Mouse (Mus musculus) heart, postnatal 4 days (tissue): ENCODE data around the gene Fam241a. TPM values are rescaled to one million over a fixed set of nuclear protein-coding genes. Genes with fewer than 3 reads are reported as not detected.

Experiments
- DNase-seq: peaks from one replicate; pipeline ENCODE4 v3.0.0; 2021
- total RNA-seq, 2 experiments: library from RNA; stranded (reverse); gene quantifications; 2 replicates each; pipeline ENCODE4 v1.2.3; 2021

Fam241a gene
- total RNA-seq = 10 to 100 TPM in 1 of 2 experiments, 1 to 10 TPM in 1; 9.4 to 11.7 TPM

DNA sequence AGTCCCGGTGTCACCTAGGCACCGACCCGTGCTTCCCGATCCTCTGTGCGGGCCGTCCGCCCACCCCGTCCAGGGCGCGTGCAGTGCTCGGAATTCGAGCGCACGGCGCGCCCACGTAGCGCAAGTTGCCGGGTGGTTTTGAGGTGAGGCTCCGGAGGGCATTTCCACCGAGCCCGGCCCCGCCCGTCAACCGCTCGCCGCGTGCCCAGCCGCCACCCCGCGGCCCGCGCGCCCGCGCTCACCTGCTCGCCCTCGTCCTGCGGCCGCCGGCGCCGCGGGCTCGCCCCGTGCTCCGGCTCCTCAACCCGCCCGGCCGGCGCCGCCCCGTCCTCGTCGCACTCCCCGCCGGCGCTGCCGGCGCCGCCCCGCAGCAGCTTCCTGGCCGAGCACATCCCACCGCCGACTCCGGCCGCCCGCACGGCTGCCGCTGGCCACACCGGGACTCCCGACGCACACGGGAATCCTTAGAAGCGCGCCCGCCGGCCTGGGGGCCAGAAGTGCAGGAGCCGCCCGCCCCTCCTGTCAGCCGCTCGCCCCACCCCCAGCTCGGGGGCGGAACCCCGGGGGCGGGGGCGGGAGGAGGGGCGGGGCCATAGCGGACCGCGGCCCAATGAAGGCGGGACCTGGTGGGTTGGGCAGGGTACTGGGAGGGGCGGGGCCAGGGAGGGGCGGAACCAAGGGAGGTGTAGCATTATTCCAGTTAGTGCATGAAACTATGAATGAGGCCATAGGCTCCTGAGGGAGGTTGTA is at the start of gene Fam241a:
Gene Fam241a, minus strand, starts transcription at position 533 of the 750 bp plus-strand sequence.
- DNase-seq = peak; percentile 91

DNA sequence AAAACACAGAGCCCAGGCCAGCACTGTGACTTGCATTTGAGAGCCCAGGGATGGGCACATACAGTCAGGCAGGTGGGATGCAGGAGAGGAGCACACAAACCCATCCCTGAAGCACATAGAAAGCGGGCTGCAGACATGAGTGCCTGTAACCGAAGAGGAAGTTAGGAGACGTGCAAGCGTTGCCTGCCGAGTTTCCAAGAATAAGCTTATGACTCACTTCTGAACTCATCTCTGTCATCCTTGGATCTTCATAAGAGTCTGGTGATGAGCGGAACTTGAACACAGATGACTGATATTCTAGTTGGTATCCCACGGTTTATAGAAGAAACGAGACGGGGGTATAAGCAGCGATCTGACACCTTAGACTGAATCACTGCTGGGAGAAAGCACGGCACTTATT is 36.3 kb upstream of the Fam241a start:
- DNase-seq = no peak

DNA sequence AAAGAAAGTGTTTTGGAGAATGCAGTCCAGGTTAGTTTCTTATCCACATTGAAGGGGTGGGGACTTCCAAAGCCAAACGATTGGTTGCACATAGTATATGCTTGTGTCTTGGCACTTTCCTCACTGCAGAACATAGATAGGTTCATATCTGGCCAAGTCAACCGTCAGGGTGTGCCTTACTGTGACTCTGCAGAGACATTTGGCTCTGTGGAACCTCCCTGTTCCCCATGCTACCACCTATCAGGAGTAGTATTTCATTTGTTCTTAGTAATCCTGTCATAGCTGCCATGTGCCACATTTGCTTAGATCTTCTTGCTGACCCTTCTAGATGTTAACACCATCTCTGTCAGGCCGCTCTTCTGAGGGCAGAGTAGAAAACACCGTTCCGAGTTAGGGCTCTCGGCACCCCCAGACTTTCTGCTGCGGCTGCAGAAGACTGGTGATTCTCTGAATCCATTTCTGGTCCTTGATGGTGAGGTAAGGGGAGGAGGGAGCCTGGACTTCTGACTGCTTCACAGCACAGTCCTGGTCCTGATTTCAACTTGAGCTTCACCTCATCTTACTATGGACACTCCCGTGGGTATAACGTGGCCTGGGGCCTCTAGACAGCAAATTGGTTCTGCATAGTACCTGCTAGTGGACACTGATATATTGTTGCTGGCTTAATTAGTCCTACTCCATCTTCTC is 34.3 kb upstream of the Fam241a start:
- no peak for DNase-seq

DNA sequence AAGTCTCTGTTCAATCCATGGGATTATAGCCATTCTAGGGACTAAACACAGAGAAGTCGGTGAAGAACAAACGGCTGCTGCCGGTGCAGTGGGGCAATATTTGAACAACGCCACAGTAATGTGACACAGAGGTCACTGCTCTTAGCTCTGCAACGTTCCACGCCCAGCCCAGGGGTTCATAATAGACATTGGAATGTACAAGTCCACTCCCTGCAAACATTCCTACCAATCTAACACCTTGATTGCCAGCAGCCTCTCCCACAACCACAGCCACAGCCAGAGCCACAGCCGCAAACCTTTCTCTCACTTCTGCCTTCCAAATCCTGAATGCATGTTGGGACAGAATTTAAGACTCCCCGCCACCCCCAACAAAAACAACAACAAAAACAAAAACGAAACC is 33.8 kb upstream of the Fam241a start:
- DNase-seq = peak; percentile 48

DNA sequence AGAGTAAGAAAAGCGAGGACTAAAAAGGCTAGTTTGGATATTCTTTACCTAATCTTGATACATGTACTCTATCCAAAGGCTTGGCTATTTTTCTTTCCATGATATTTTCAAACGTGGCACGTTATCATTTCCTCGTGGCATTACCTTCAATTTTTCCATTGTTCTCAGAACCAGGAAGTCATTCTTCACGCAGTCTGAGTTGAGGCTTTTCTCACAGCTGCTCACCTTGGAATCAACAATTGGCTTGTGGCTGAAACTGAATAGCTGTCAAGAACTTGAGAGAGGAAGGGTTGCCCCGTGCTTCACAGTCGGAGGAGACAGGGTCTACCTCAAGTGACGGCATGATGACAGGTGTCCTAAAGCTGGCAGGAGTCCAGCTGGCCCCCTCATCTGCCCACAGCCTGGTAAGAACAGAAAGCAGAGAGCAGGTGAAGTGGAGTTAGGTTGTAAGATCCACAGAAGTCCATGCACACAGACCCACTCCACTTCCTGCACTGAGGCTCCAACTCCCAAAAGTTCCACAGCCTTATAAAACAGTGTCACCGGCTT is 30.6 kb upstream of the Fam241a start:
- DNase-seq = no peak

DNA sequence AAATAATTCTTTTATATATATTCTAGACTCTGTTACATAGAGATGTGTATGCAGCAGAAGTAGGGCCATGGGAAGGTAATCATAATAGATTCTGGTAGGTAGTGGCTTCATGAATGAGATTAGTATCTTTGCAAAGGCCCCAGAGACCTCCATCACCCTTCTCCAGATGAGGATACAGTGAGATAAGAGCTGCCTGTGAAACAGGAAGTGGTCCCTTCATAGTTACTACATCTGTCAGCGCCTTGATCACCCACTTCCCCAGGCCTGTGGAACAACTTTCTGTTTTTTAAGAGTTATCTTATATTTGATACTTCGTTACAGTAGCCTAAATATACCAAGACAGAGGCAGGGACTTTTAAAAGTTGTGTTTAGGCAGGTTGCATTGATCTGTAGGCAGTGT is 28.3 kb upstream of the Fam241a start:
- DNase-seq = no peak

DNA sequence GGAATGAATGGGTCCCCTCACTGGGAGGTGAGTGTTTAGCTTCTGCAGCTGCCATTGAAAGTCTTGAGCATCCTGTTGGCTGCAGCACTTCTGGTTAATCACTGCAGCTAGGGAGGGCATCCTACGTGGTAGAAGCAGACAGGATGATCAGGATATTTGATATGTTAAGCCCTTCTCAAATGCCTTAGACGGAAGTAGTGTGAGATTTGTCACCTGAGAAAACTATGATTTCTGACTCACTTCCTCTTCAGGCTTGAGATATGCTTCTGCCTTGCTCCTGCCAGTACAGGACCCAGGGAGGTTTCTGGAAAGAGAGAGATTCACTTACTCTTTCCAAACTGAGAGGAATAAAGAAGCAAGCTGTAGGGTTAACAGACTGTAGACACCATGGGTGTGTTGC is 27.1 kb upstream of the Fam241a start:
- no peak for DNase-seq

DNA sequence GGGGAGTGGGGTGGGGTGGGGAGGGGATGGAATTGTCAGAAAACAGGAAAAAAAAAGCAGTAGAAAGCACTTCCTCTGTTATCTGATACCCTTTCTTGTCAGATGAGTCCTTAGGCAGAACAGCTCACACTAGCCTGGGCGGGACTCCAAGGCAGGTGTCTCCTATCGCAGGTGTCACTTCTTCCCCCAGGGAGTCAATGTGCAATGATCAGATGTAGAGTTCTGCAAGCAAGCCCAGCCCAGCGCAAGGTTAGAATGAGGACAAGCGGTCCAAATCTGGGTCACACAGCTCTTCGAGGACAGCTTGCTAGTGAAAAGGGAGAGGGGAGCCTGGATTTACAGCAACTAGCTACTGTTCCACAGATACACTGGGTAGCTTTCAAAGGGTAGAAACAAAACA is 26.0 kb upstream of the Fam241a start:
- DNase-seq = no peak

GRCm38 (mm10) chr3:127917999-127918661 is 22.0 kb upstream of the Fam241a start:
- no peak for DNase-seq

- no peak for DNase-seq
Observed at GRCm38 (mm10) chr3:127917549-127917948, 21.4 kb upstream of the Fam241a start.

DNA sequence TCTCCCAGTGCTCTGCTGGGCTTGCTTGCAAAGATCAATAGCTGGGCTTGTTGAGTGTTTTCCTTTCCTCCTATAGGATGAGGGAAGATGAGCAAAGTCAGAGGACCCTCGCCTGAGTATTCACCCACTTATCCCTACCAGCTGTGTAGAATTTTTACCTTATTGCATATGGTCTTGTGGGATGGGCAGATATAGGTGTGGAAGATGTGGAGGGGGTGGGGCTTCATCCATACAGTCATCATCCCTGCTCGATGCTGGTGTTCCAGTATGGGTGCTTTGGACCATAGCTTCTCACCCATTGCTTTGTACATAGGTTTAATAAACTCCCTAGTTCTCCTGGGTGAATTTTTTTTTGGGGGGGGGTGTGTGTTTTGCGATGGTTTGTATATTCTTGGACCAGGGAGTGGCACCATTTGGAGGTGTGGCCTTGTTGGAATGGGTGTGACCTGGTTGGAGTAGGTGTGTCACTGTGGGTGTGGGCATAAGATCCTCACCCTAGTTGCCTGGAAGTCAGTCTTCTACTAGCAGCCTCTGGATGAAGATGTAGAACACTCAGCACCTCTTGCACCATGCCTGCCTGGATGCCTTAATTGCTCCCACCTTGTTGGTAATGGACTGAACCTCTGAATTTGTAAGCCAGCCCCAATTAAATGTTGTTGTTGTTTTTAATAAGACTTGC is 19.7 kb upstream of the Fam241a start:
- DNase-seq = no peak

DNA sequence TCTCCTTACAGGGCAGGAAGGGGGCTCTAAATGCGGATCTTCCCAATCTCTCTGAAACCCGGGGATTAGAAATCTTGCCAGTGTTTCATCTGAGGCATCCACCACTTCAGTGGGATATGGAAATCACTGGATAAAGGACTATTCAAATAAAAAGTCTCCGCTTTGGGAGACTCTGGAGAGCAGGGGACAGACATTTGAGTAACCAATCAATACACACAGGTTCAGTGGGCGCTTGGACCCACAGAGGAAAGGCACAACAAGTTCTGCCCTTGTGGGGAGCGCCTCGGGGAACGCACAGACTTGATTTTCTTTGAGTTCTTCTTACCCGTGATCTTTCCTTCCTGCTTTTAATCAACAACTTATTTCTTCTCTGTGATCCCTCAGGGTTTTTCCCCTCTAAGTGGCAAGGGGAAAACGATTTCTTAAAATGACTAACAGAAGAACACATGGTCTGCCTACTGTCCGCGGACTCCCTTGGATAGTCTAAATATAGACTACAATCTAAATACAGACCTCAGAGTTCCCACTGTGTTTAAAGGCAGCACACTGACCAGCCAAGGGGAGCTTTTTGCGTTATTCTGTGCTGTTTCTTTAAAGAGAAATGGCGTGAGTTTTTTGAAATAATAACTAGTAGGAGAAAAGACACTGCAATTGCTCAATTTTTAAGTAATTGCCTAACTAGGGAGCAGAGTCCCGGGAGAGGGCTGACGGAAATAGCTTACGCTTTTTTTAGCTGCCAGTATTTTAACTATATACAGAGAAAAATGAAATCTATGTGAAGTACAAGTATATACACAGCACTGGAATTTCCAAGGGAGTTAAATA is 18.0 kb upstream of the Fam241a start:
- DNase-seq = peak; percentile 19

- no peak for DNase-seq
Observed at GRCm38 (mm10) chr3:127909941-127910340, 13.8 kb upstream of the Fam241a start.

DNA sequence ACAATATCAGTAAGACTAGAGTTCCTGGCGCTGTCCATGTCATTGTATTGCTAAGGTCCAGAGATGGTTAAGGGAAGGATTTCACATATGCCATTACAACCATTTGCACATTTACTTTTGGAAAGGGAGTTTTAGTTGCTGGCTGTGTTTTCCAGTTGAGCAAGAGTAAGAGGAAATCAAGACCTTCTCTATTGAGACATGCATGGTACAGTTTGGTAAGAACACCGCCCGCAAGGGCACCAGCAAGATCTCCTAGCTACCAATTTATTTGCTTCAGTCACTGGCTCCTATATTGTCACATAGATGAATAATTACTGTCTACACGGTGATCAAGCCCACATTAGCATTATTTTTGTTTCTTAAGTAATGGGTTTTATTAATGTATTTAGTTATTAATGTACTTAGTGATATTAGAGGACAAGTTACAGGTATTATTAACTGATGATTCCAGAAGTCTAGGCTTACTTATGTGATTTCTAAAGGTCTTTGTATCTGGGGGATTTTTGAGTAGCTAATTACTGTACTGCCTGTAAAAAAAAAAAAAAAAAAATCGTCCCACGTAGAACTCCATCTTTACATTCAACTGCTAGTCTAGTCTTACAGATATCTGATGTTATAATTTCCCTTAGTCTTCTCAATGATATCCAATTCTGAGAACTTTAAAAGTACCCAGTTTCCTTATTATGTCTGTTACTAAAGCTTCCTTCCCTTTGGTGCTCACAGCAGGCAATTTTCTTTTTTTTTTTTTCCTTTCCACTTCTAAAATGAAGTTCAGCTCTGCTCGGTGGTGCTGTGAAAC is 944 bp downstream of the Fam241a start:
- no peak for DNase-seq

DNA sequence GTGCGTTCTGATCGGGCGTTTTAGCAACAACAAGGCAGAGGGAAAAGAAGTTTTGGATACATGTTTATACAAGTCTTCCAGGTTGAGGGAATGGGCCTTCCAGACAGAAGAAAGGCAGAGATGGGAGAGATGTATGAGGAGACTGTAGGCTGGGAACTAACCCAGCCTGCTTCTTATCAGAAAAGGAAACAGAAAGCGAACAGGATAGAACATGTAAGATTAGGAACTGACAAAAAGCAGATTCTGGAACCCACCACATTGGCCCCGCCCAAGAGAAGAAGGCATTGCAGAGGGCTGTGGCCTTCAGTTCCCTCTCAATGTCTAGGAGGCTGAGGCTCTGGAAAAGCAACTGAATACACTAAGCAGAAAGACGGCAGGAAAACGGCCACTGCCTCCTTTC is 2.2 kb downstream of the Fam241a start:
- no peak for DNase-seq

GRCm38 (mm10) chr3:127891906-127892305 is 4.2 kb downstream of the Fam241a start:
- DNase-seq = no peak

- no peak for DNase-seq
Observed at GRCm38 (mm10) chr3:127890008-127890407, 6.1 kb downstream of the Fam241a start.

DNA sequence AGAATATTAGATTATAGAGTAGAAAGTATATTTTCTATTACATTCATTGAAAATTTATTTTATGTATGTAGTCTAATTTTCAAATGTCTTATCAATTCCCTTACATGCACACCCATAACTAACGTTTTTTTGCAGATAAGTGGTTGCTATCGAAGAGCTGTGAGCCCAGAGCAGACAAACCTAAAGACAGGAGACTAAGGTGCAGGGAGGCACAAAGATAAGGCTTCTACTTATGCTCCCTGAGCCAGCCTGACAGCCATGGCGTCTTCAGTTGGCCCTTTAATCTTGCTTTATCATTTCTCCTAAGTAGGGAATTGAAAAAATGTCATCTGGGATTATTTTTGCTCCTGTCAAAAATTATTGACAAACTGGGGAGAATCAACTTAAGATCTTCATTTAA is 6.6 kb downstream of the Fam241a start:
- no peak for DNase-seq

- DNase-seq = no peak
Observed at GRCm38 (mm10) chr3:127881684-127882083, 14.4 kb downstream of the Fam241a start.

DNA sequence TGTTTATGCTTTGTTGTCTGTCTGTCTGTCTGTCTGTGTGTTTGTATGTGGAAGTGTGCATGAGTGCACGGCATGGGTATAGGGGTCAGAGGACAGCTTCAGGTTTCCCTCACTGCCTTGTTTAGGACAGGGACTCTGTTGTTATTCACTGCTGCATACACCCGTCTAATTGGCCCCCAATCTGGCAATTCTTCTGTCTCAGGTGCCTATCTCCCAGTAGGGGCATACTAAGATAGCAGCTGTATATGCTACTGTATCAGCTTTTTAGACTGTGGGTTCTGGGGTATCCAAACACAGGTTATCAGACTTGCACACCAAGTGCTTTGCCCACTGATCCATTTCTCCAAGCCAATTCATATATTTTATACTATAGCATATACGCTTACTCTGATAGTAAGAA is 16.2 kb downstream of the Fam241a start:
- DNase-seq = no peak

GRCm38 (mm10) chr3:127875509-127875908 is 20.6 kb downstream of the Fam241a start:
- DNase-seq = no peak
